Mouse (Mus musculus) right cerebral cortex, postnatal 4 days (tissue): ENCODE data around the gene Olfr204.
"Not testable (repeated sequence)": the region's sequence is repeated elsewhere in the genome, so short reads cannot be mapped to it uniquely, and the experiment has no call there.

Experiments
- DNase-seq: peaks from one replicate; pipeline ENCODE4 v3.0.0-alpha.2; 2022

Olfr204 gene

DNA sequence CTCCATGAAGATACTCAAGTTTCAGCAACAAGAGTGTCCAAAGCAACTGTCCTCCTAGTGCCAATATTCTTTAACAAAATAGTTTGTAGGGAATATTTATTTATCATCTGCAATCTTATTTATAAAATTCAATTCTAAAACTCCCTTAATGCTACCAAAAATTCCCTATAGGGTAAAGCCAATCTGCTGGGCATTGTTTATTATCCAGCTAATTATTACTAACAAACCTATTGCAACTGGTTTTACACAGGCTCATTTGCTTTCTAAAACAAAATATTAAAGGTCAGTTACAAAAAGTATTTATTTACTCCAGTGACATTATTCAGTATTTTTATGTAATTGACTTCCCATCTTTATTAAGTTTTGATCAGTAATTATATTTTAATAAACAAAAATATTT is at the start of gene Olfr204:
Gene Olfr204, minus strand, starts transcription at position 101 of the 400 bp plus-strand sequence.
- no peak for DNase-seq

DNA sequence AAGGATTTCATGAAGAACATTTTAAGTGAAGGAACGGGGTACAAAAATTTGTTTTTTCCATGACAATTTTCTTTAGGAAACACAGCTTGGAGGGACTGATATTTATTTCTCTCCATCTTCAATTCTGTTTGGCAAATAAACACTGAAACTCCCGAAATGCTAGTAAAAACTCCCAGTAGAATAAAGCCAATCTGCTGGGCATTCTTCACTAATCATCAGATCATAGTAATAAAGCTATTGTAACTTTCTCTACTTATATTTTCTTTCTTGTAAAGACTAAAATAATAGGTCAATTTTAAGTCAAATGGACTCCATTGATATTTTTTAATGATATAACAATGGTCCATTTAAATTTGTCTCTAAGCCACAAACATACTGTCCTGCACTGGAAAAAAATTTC is 45.8 kb upstream of the Olfr204 start, which contains the start of gene Olfr209:
Gene Olfr209, minus strand, starts transcription at position 101 of the 400 bp plus-strand sequence.
- DNase-seq = no peak

DNA sequence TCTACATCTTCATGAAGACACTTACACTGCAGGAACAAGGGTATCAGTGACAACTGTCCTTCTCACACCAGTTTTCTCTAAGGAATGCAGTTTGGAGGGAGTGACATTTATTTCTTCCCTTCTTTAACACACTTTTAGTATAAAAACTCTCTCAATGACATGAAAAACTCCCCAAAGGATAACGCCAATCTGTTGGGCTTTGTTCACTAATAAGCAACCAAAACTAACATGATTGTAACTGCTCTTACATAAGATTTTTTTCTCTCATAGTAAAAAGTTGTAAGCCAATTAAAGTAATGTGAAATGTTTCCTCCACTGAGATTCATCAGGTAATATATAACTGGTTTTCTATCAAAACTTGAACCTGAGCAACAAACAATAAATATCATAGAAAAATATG is 31.1 kb upstream of the Olfr204 start, which contains the start of gene Olfr206:
Gene Olfr206, minus strand, starts transcription at position 101 of the 400 bp plus-strand sequence.
- no peak for DNase-seq

DNA sequence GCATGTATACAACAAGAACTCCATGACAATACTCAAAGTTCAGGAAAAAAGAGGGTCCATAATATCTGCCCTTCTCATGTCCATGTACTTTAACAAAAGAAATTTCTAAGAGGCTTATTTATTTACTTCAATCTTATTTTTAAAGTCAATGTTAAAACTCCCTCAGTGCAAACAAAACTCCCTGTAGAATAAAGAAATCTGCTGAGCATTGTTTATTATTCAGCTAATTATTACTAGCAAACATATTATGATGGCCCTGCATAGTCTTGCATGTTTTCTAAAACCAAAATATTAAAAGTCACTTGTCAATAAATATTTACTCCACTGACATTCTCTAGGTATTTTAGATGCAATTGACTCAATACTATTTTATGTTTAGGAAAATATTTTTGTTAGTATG is 13.0 kb upstream of the Olfr204 start, which contains the start of gene Olfr205:
Gene Olfr205, minus strand, starts transcription at position 101 of the 400 bp plus-strand sequence.
- DNase-seq = no peak

DNA sequence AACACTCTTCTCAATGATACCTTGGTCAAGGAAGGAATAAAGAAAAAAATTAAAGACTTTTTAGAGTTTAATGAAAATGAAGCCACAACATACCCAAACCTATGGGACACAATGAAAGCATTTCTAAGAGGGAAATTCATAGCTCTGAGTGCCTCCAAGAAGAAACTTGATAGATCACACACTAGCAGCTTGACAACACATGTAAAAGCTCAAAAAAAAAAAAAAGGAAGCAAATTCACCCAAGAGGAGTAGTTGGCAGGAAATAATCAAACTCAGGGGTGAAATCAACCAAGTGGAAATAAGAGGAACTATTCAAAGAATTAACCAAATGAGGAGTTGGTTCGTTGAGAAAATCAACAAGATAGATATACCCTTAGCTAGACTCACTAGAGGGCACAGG is 5.2 kb upstream of the Olfr204 start:
- DNase-seq = not testable (repeated sequence)

DNA sequence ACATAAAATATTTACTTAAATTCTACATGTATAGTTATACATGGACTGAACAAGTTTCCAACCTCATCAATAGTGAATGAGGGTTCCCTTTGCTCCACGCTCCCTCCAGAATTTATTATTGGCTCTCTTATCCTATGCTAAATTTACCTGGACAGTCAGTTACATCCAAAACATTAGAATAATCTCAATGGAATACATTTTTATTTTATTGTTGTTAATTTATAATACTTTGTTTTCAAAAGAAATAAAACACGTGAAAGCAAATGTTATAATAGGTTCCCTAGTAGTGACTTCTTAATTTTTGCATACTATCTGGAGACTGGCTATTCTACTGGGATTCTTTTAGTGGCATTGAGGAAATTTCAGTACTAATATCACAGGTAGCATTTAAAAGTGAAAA is 19.5 kb downstream of the Olfr204 start, which contains the start of gene Olfr203:
Gene Olfr203, plus strand, starts transcription at position 301 of the 400 bp plus-strand sequence.
- DNase-seq = no peak

DNA sequence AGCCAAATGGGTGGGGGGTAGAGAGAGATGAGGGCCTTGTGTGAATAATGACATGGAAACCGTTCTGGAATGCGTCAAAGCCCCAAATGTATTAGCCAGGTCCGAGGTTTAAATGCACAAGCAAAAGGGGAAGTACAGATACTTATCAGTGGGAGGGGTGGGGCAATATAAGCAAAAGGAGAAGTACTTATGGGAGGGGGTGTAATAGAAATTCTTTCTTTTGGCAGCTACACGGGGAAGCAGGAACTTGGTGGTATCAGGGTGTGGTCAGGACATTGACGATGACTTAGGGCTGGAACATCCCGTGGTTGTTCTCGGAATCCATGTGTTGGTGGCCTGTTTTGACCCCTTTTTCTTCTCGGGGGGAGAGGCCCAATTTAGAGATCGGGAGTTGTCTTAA is 30.5 kb downstream of the Olfr204 start:
- not testable (repeated sequence) for DNase-seq

DNA sequence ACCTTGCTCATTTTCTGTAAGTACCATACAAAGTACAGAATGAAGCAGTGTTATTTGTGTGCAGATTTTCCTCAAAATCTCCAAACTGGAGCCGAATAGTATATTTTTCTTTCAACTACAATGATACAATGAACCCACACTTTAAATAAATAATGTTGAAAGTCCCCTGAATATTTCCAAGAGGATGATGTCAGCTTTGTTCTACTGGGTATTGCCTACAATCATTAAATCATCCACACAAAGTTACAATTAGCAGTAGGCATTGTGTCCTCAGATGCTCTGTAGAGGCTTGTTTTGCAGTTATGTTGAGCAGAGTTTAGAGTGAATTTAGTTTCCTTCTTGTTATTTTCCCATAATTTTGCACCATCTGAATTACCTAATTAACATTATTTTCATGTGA is 31.4 kb downstream of the Olfr204 start, which contains the start of gene Olfr202:
Gene Olfr202, minus strand, starts transcription at position 101 of the 400 bp plus-strand sequence.
- DNase-seq = no peak

DNA sequence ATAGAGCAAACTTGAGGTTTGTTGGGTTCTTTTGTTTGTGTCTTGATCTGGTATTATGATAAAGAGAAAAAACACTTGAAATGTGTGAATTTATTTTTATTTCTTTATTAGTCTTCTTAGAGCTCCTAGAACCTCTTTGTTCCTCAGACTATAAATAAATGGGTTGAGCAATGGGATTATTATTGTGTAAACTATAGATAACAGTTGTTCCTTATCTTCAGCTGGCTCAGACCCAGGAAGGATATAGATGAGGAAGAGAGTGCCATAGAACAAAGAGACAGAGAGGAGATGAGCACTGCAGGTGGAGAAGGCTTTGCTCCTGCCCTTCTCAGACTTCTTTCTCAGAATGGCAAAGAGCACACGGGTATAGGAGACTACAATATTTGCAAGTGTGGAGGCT is 34.6 kb downstream of the Olfr204 start:
- no peak for DNase-seq

DNA sequence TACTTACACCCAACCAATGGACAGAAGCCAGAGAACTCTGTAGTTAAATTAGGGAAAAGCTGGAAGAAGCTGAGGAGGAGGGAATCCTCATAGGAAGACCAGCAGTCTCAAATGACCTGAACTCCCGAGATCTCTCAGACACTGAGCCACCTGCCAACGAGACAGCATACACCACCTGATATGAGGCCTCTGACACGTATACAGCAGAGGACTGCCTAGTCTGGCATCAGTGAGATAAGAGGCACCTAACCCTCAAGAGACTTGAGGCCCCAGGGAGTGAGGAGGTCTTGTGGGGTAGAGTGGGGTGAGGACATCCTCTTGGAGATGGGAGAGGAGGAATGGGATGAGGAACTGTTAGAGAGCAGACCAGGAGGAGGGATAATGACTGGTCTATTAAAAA is 37.5 kb downstream of the Olfr204 start:
- DNase-seq = no peak

DNA sequence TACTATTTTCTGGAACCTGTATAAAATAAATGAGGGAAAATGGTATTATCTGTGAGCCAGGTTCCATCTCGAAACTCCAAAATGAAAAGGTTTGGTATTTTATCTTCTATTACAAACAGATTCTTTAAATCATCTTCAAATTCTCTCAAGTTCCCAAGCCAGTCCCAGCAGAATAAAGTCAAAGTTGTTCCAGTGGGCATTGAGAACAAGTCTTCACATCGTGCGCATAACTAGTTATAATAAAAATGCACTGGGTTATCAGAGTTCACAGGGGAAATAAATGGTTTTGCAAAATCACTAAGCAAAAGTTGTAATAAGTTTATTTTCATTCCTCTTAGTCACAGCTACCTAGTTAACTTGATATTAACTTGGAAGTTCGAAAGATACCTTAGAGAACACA is 45.5 kb downstream of the Olfr204 start, which contains the start of gene Olfr201:
Gene Olfr201, minus strand, starts transcription at position 101 of the 400 bp plus-strand sequence.
- DNase-seq = not testable (repeated sequence)

DNA sequence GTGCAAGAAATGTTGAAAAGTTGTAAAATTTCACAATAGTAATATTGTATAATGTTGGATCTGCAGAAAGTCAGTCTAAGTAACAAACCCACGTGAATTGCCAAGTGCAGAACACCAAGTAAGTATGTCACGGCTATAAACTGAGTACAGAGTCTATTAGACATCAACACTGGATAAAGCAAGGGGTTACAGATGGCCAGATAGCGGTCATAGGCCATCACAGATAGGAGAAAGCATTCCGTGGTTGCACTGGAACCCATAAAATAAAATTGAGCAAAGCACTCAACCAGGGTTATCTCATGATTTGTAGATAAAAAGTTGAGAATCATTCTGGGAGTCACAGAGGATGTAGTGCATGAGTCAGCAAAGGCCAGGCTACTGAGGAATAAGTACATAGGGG is 49.0 kb downstream of the Olfr204 start:
- DNase-seq = not testable (repeated sequence)
